Mouse (Mus musculus): ENCODE measurements around the gene Zfhx3. TPM values are rescaled to one million over a fixed set of nuclear protein-coding genes. Genes with fewer than 3 reads are reported as not detected.

Gene Zfhx3
- polyA plus RNA-seq, 1 experiment from 2014 or later, result 22.8 TPM

GRCm38 (mm10) chr8:108056241-108056640 is 113.8 kb downstream of the Zfhx3 start:
- no peak overlapping the region for H3K4me3 ChIP-seq (replicated peaks)
- H3K4me2 ChIP-seq, result no peak overlapping the region
- H3K4me1 ChIP-seq, result peaks cover 8% of the 10 kb centered on the region
- H3K9ac ChIP-seq (replicated peaks), result 0 out of 2 replicates have a peak overlapping the region, but pooled peaks have one; percentile 7
- WGBS, result 36% methylated on average over 5 of the region's 5 CpGs
- ATAC-seq (ENCODE audit: low FRiP score), result no peak
- H3K27ac ChIP-seq (replicated peaks), result 0 out of 2 replicates have a peak overlapping the region, but pooled peaks have one; percentile 37
- no peaks in the 10 kb centered on the region for H3K9me3 ChIP-seq (replicated peaks)
- H3K36me3 ChIP-seq, result no peaks in the 10 kb centered on the region
- no peaks in the 10 kb centered on the region for H3K27me3 ChIP-seq (replicated peaks)

GRCm38 (mm10) chr8:108061972-108062371 is 119.5 kb downstream of the Zfhx3 start:
- no peaks in the 10 kb centered on the region for H3K9me3 ChIP-seq (replicated peaks)
- no peaks in the 10 kb centered on the region for H3K27me3 ChIP-seq (replicated peaks)
- H3K4me3 ChIP-seq (replicated peaks), result no peak overlapping the region
- H3K4me1 ChIP-seq, result 0 out of 2 replicates have a peak, but pooled peaks cover 7% of the 10 kb centered on the region
- WGBS, result 31% methylated on average over 12 of the region's 12 CpGs
- H3K36me3 ChIP-seq, result no peaks in the 10 kb centered on the region
- H3K4me2 ChIP-seq, result peak overlapping the region; percentile 5; the same call in 1 of the 2 replicates
- H3K27ac ChIP-seq (replicated peaks), result no peak overlapping the region
- H3K9ac ChIP-seq (replicated peaks), result no peak overlapping the region
- no peak for ATAC-seq (ENCODE audit: low FRiP score)

DNA sequence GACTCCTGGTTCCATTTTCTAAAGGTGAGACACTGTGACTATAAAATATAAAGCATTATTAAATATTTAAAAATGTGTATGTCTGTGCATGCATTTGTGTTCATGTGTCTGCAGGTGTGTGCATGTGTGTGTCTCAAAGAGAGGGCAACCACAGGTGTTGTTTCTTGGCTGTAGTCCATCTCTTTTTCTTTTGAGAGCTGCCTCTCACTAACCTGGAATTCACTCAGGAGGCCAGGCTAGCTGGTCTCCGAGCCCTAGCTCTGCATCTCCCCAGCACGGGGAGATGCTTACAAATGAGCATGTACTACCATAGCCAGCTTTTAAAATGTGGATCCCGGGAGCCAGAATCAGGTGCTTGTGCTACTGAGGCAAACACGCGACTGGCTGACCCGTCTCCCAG is 124.7 kb downstream of the Zfhx3 start:
- Histone ChIP-seq H3K4me3 (replicated peaks) (no peak overlapping the region), H3K9me3 (replicated peaks) (no peaks in the 10 kb centered on the region), H3K9ac (replicated peaks) (no peak overlapping the region), H3K4me2 (no peak overlapping the region), H3K27me3 (replicated peaks) (no peaks in the 10 kb centered on the region), H3K4me1 (0 out of 2 replicates have a peak, but pooled peaks cover 2% of the 10 kb centered on the region), H3K36me3 (no peaks in the 10 kb centered on the region), H3K27ac (replicated peaks) (no peak overlapping the region)
- no peak for ATAC-seq (ENCODE audit: low FRiP score)
- 87% methylated on average over 6 of the region's 6 CpGs for WGBS

DNA sequence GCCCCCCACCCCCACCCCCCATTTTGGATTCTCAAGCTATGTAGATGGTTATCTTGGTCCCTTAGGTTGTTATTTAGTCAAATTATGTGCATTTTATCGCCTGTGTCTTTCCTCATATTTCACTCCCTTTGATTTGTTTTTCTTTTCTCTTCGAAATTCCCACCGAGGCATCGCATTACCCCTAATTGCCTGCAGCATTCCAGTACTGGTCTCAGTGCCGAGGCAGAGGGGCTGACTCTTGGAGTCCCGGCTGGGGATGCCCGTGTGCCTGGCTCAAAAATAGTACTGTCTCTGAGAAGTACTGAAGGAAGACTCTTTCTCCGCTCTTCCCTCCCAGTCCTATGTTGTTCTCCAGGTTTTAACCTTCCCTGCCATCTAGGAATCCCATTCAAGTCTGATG is 125.8 kb downstream of the Zfhx3 start:
- no peak overlapping the region for H3K4me3 ChIP-seq (replicated peaks)
- no peaks in the 10 kb centered on the region for H3K27me3 ChIP-seq (replicated peaks)
- H3K9ac ChIP-seq (replicated peaks), result no peak overlapping the region
- 38% methylated on average over 8 of the region's 8 CpGs for WGBS
- no peaks in the 10 kb centered on the region for H3K36me3 ChIP-seq
- no peaks in the 10 kb centered on the region for H3K4me1 ChIP-seq
- no peak overlapping the region for H3K27ac ChIP-seq (replicated peaks)
- H3K4me2 ChIP-seq, result no peak overlapping the region
- H3K9me3 ChIP-seq (replicated peaks), result no peaks in the 10 kb centered on the region
- no peak for ATAC-seq (ENCODE audit: low FRiP score)

- Histone ChIP-seq H3K4me1 (no peaks in the 10 kb centered on the region), H3K27ac (replicated peaks) (no peak overlapping the region), H3K9ac (replicated peaks) (no peak overlapping the region), H3K4me3 (replicated peaks) (no peak overlapping the region), H3K27me3 (replicated peaks) (no peaks in the 10 kb centered on the region), H3K9me3 (replicated peaks) (no peaks in the 10 kb centered on the region), H3K36me3 (no peaks in the 10 kb centered on the region), H3K4me2 (no peak overlapping the region)
- no peak for ATAC-seq (ENCODE audit: low FRiP score)
- 67% methylated on average over 4 of the region's 4 CpGs for WGBS
Observed at GRCm38 (mm10) chr8:108070438-108070837, 128.0 kb downstream of the Zfhx3 start.

- WGBS, result 39% methylated on average over 2 of the region's 2 CpGs
- no peak overlapping the region for H3K9ac ChIP-seq (replicated peaks)
- no peaks in the 10 kb centered on the region for H3K36me3 ChIP-seq
- no peaks in the 10 kb centered on the region for H3K4me1 ChIP-seq
- H3K4me3 ChIP-seq (replicated peaks), result no peak overlapping the region
- no peaks in the 10 kb centered on the region for H3K9me3 ChIP-seq (replicated peaks)
- no peak overlapping the region for H3K27ac ChIP-seq (replicated peaks)
- no peaks in the 10 kb centered on the region for H3K27me3 ChIP-seq (replicated peaks)
- ATAC-seq (ENCODE audit: low FRiP score), result no peak
- no peak overlapping the region for H3K4me2 ChIP-seq
Observed at GRCm38 (mm10) chr8:108072126-108072746, 129.8 kb downstream of the Zfhx3 start.

GRCm38 (mm10) chr8:108072853-108073252 is 130.4 kb downstream of the Zfhx3 start:
- ATAC-seq (ENCODE audit: low FRiP score), result no peak
- no peaks in the 10 kb centered on the region for H3K4me1 ChIP-seq
- no peak overlapping the region for H3K4me3 ChIP-seq (replicated peaks)
- no peaks in the 10 kb centered on the region for H3K9me3 ChIP-seq (replicated peaks)
- no peaks in the 10 kb centered on the region for H3K36me3 ChIP-seq
- H3K4me2 ChIP-seq, result no peak overlapping the region
- H3K27ac ChIP-seq (replicated peaks), result no peak overlapping the region
- no peaks in the 10 kb centered on the region for H3K27me3 ChIP-seq (replicated peaks)
- 92% methylated on average over 5 of the region's 5 CpGs for WGBS
- H3K9ac ChIP-seq (replicated peaks), result no peak overlapping the region

DNA sequence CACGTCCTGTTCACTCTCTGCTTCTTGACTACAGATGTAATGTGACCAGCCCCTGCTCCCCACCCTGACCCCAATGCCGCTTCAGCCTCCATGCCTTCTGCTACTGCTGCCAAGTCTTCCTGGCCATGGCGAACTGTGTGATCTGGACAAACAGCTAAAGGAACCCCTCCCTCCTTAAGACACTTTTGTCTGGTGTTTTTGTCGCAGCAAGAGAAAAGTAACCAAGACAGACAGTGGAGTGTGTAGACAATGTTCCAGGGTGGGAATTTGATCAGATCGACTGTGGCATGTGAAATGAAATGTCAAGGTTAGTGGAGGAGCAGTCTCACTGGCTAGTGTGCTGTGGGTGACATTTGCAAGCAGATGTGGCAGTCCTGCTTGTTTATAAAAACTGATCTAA is 132.7 kb downstream of the Zfhx3 start:
- 83% methylated on average over 5 of the region's 5 CpGs for WGBS
- H3K9ac ChIP-seq (replicated peaks), result no peak overlapping the region
- no peaks in the 10 kb centered on the region for H3K9me3 ChIP-seq (replicated peaks)
- H3K4me1 ChIP-seq, result no peaks in the 10 kb centered on the region
- no peaks in the 10 kb centered on the region for H3K27me3 ChIP-seq (replicated peaks)
- no peak overlapping the region for H3K4me2 ChIP-seq
- no peak for ATAC-seq (ENCODE audit: low FRiP score)
- H3K36me3 ChIP-seq, result no peaks in the 10 kb centered on the region
- H3K4me3 ChIP-seq (replicated peaks), result no peak overlapping the region
- no peak overlapping the region for H3K27ac ChIP-seq (replicated peaks)

GRCm38 (mm10) chr8:108078726-108079125 is 136.3 kb downstream of the Zfhx3 start:
- 95% methylated on average over 4 of the region's 4 CpGs for WGBS
- Histone ChIP-seq H3K9me3 (replicated peaks) (no peaks in the 10 kb centered on the region), H3K4me2 (no peak overlapping the region), H3K36me3 (no peaks in the 10 kb centered on the region), H3K4me3 (replicated peaks) (no peak overlapping the region), H3K9ac (replicated peaks) (no peak overlapping the region), H3K4me1 (no peaks in the 10 kb centered on the region), H3K27ac (replicated peaks) (no peak overlapping the region), H3K27me3 (replicated peaks) (no peaks in the 10 kb centered on the region)
- ATAC-seq (ENCODE audit: low FRiP score), result no peak

DNA sequence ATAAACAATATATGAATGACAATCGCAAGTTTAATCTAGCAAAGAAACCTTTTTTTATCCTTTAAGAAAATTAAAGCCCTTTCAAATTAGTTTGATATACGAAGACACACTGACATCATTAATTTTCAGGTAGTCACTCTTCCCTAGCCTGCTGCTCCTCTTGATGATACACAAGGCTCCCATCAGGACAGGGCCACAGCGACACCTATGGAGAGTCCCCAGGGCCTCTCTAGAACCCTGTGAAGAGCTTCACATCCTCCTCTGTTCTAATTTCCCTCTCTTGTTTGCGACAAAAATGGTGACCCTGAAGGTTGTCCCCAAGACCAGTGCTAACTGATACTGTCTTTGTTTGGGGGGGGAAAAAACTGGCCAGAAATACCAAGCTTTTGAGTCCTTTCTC is 144.5 kb downstream of the Zfhx3 start:
- no peaks in the 10 kb centered on the region for H3K36me3 ChIP-seq
- H3K27ac ChIP-seq (replicated peaks), result no peak overlapping the region
- H3K9me3 ChIP-seq (replicated peaks), result no peaks in the 10 kb centered on the region
- no peak overlapping the region for H3K4me2 ChIP-seq
- no peaks in the 10 kb centered on the region for H3K4me1 ChIP-seq
- H3K27me3 ChIP-seq (replicated peaks), result no peaks in the 10 kb centered on the region
- no peak overlapping the region for H3K4me3 ChIP-seq (replicated peaks)
- 69% methylated on average over 4 of the region's 4 CpGs for WGBS
- no peak overlapping the region for H3K9ac ChIP-seq (replicated peaks)
- ATAC-seq (ENCODE audit: low FRiP score), result no peak

- no peak for ATAC-seq (ENCODE audit: low FRiP score)
- no peaks in the 10 kb centered on the region for H3K27me3 ChIP-seq (replicated peaks)
- H3K4me3 ChIP-seq (replicated peaks), result no peak overlapping the region
- no peaks in the 10 kb centered on the region for H3K4me1 ChIP-seq
- no peak overlapping the region for H3K4me2 ChIP-seq
- no peaks in the 10 kb centered on the region for H3K36me3 ChIP-seq
- H3K9ac ChIP-seq (replicated peaks), result no peak overlapping the region
- H3K9me3 ChIP-seq (replicated peaks), result no peaks in the 10 kb centered on the region
- WGBS, result 87% methylated on average over 5 of the region's 5 CpGs
- H3K27ac ChIP-seq (replicated peaks), result no peak overlapping the region
Observed at GRCm38 (mm10) chr8:108089632-108090031, 147.2 kb downstream of the Zfhx3 start.

DNA sequence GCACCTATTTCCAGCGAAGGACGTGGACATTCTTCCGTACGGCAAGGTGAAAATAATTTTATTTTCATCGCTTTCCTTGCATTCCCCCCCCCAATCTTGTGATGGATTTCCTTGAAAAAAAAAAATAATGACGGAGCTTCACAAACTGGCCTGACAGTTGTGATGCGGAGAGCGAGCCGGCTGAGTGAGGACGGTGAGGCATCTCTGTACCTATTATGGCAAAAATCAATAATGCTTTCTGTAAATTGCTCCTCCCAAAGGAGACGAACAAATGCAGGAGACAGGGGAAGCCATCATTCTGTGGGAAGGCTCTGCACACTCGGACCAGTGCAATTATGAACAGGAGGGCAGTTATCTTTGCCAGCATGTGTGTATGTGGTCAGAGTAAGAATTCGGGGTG is 156.2 kb downstream of the Zfhx3 start:
- WGBS, result 50% methylated on average over 13 of the region's 13 CpGs
- H3K9ac ChIP-seq (replicated peaks), result no peak overlapping the region
- peak overlapping the region; percentile 22 for H3K4me2 ChIP-seq
- no peaks in the 10 kb centered on the region for H3K9me3 ChIP-seq (replicated peaks)
- no peak overlapping the region for H3K4me3 ChIP-seq (replicated peaks)
- H3K27me3 ChIP-seq (replicated peaks), result no peaks in the 10 kb centered on the region
- peaks cover 35% of the 10 kb centered on the region for H3K4me1 ChIP-seq
- no peak for ATAC-seq (ENCODE audit: low FRiP score)
- no peaks in the 10 kb centered on the region for H3K36me3 ChIP-seq
- peak overlapping the region; percentile 37 for H3K27ac ChIP-seq (replicated peaks)
